Mouse (Mus musculus) embryonic facial prominence, embryonic 13.5 days (tissue): ENCODE measurements around the gene Klrb1b. TPM values are rescaled to one million over a fixed set of nuclear protein-coding genes. Genes with fewer than 3 reads are reported as not detected.
"Not testable (repeated sequence)": the region's sequence is repeated elsewhere in the genome, so short reads cannot be mapped to it uniquely, and the experiment has no call there.

Experiments
- ATAC-seq: fragments of 200-750 bp; cut with Nextera tagmentation; 2 replicates; pipeline ENCODE4 v1.8.0; 2017; ENCODE audit warnings: low read depth; ENCODE audit not compliant: insufficient number of reproducible peaks, insufficient read depth, low FRiP score, low TSS enrichment
- H3K27ac ChIP-seq: fragments of 300-500 bp; sonication (generic); 2 replicates; pipeline ENCODE4 v1.5.1; 2015; ENCODE audit warnings: moderate library complexity, mild to moderate bottlenecking, inconsistent platforms
- H3K27me3 ChIP-seq: fragments of 300-500 bp; sonication (generic); 2 replicates; pipeline ENCODE4 v1.6.1; 2015; ENCODE audit warnings: mild to moderate bottlenecking, inconsistent platforms
- H3K36me3 ChIP-seq: fragments of 300-500 bp; sonication (generic); 2 replicates; pipeline ENCODE4 v1.6.1; 2015; ENCODE audit warnings: mild to moderate bottlenecking, inconsistent platforms
- H3K4me1 ChIP-seq: fragments of 300-500 bp; sonication (generic); 2 replicates; pipeline ENCODE4 v1.6.1; 2015; ENCODE audit warnings: inconsistent platforms
- H3K4me2 ChIP-seq: fragments of 300-500 bp; sonication (generic); 2 replicates; pipeline ENCODE4 v1.6.1; 2015; ENCODE audit warnings: moderate library complexity, mild to moderate bottlenecking, inconsistent platforms
- H3K4me3 ChIP-seq: fragments of 300-500 bp; sonication (generic); 2 replicates; pipeline ENCODE4 v1.5.1; 2015; ENCODE audit warnings: mild to moderate bottlenecking, inconsistent platforms
- H3K9ac ChIP-seq: fragments of 300-500 bp; sonication (generic); 2 replicates; pipeline ENCODE4 v1.6.1; 2015; ENCODE audit warnings: mild to moderate bottlenecking, inconsistent platforms
- H3K9me3 ChIP-seq: fragments of 300-500 bp; sonication (generic); 2 replicates; pipeline ENCODE4 v1.6.1; 2016; ENCODE audit warnings: inconsistent platforms
- WGBS: fragments of 180-500 bp; shearing (Covaris S2); methylation state at CpG from one replicate; pipeline ENCODE4 v1.1.7; 2015; ENCODE audit warnings: mixed read lengths; 5-methylcytosine and 5-hydroxymethylcytosine counted together
- polyA plus RNA-seq: library from polyadenylated mRNA; unstranded; fragments of >200 nt; fragmentation: Nextera tagmentation; extraction: Ambion mirVana; gene quantifications from 2 replicates; pipeline ENCODE4 v1.2.1, GENCODE M21; 2015

Klrb1b gene
- polyA plus RNA-seq, 1 experiment from 2014 or later, result not detected

GRCm38 (mm10) chr6:128847401-128847800 lies 21.3 kb upstream of the Klrb1b start:
- ATAC-seq, result no peak
- Histone ChIP-seq H3K9me3 (no peaks in the 10 kb centered on the region), H3K4me1 (peaks cover 3% of the 10 kb centered on the region; the same call in 1 of the 2 replicates), H3K4me2 (no peak overlapping the region), H3K36me3 (no peaks in the 10 kb centered on the region), H3K4me3 (no peak overlapping the region), H3K27ac (no peak overlapping the region), H3K27me3 (no peaks in the 10 kb centered on the region), H3K9ac (no peak overlapping the region)
- 91% methylated on average over 4 of the region's 4 CpGs for WGBS

GRCm38 (mm10) chr6:128845998-128846542 lies 19.9 kb upstream of the Klrb1b start:
- no peak overlapping the region for H3K4me3 ChIP-seq
- 49% methylated on average over 9 of the region's 9 CpGs for WGBS
- H3K4me2 ChIP-seq, result no peak overlapping the region

GRCm38 (mm10) chr6:128845319-128845979 lies 19.3 kb upstream of the Klrb1b start:
- Histone ChIP-seq H3K4me1 (peaks cover 8% of the 10 kb centered on the region; the same call in 1 of the 2 replicates), H3K9ac (no peak overlapping the region), H3K4me2 (no peak overlapping the region), H3K4me3 (no peak overlapping the region), H3K9me3 (no peaks in the 10 kb centered on the region), H3K27me3 (no peaks in the 10 kb centered on the region), H3K27ac (no peak overlapping the region), H3K36me3 (no peaks in the 10 kb centered on the region)
- no peak for ATAC-seq
- 31% methylated on average over 7 of the region's 7 CpGs for WGBS

More at GRCm38 (mm10) chr6:128845998-128846542, 19.9 kb upstream of the Klrb1b start:
- Histone ChIP-seq H3K9ac (no peak overlapping the region), H3K27me3 (no peaks in the 10 kb centered on the region), H3K4me1 (peaks cover 8% of the 10 kb centered on the region; the same call in 1 of the 2 replicates), H3K9me3 (no peaks in the 10 kb centered on the region), H3K36me3 (no peaks in the 10 kb centered on the region), H3K27ac (no peak overlapping the region)
- ATAC-seq, result no peak

DNA sequence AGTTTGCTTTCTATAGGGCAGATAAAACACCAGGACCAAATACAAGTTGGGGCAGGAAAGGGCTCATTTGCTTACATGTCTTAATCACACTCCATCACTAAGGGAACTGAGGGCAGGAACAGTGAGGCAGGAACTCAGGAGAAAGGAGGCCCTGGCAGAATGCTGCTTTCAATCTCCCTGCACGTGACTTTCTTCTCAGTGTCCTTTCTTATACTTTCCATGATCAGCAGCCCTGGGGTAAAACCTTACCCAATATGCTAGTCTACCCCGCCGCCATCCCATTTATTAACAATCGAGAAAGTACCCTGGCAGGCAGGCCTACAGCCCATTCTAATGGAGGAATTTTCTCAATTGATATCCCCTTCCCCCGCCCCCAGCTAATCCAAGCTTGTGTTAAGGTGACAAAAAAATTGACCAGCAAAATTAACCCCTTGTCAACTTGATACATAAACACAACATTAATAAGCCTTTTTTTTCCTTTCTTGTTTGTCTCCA lies 18.5 kb upstream of the Klrb1b start:
- no peaks in the 10 kb centered on the region for H3K9me3 ChIP-seq
- 79% methylated on average over 5 of the region's 5 CpGs for WGBS
- no peak overlapping the region for H3K9ac ChIP-seq
- no peaks in the 10 kb centered on the region for H3K27me3 ChIP-seq
- H3K4me1 ChIP-seq, result peaks cover 10% of the 10 kb centered on the region; the same call in 1 of the 2 replicates
- no peak overlapping the region for H3K4me3 ChIP-seq
- no peak for ATAC-seq
- H3K27ac ChIP-seq, result no peak overlapping the region
- H3K4me2 ChIP-seq, result peak overlapping the region; percentile 69; the same call in 1 of the 2 replicates
- no peaks in the 10 kb centered on the region for H3K36me3 ChIP-seq

- Histone ChIP-seq H3K4me2 (peak overlapping the region; percentile 69), H3K9ac (peak overlapping the region; percentile 78), H3K4me1 (peaks cover 12% of the 10 kb centered on the region; the same call in 1 of the 2 replicates), H3K27ac (peak overlapping the region; percentile 96), H3K9me3 (no peaks in the 10 kb centered on the region), H3K36me3 (no peaks in the 10 kb centered on the region), H3K4me3 (peak overlapping the region; percentile 79), H3K27me3 (no peaks in the 10 kb centered on the region)
- 27% methylated on average over 8 of the region's 8 CpGs for WGBS
- ATAC-seq, result no peak
Measured at GRCm38 (mm10) chr6:128844131-128844530, 18.0 kb upstream of the Klrb1b start.

DNA sequence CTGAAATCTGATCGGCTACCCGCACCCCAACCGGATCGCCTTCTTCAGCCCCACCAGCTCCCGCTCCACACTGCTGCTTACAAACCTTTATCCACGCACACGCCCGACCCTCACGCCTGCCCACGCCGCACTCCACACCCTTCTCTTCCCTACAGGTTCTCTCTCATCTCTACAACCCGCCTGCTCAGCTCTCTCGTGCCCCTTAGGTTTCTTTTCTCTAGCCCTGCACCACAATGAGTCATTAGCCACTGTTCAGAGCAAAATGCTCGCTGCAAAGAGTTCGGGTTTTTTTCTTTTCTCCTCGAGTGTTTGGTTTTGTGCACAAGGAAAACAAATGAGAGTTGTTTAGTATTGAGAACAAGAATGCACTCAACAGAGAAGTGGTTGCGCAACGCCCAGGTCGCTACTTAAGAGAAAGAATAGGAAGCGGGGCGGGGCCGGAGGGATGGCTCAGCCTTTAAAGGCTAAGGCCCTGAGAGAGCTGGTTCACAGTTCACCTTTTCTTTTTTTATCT lies 17.4 kb upstream of the Klrb1b start:
- peak overlapping the region; percentile 96 for H3K27ac ChIP-seq
- peak; percentile 15 for ATAC-seq
- under 1% methylated on average over 22 of the region's 22 CpGs for WGBS
- H3K4me1 ChIP-seq, result peaks cover 12% of the 10 kb centered on the region; the same call in 1 of the 2 replicates
- no peaks in the 10 kb centered on the region for H3K27me3 ChIP-seq
- H3K9me3 ChIP-seq, result no peaks in the 10 kb centered on the region
- no peaks in the 10 kb centered on the region for H3K36me3 ChIP-seq
- H3K9ac ChIP-seq, result peak overlapping the region; percentile 78
- peak overlapping the region; percentile 79 for H3K4me3 ChIP-seq
- peak overlapping the region; percentile 69 for H3K4me2 ChIP-seq

DNA sequence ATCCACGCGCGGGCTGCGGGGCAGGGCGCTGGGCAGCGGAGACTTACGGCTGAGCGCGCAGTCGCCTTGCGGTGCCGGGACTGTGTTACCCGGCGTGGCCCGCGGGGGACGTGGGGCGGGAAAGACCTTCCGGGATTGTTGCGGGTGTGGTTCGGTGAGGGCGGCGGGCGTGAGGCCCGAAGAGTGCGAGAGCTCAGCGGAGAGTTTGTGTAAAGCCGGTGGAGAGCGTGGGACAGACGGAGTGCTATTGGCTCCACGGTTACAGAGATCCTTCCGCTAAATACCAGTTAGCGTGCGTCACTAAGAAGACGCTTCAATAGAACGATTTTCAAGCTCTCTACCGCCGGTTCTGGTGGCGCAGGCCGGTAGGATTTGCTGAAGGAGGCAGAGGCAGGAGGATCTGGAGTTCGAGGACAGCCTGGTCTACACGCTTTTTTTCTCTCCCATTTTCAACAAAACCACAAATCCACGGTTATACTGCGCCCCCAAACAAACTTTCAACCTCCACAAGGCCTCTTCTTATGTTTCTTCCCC lies 16.9 kb upstream of the Klrb1b start:
- H3K4me2 ChIP-seq, result peak overlapping the region; percentile 69
- no peaks in the 10 kb centered on the region for H3K9me3 ChIP-seq
- H3K27me3 ChIP-seq, result no peaks in the 10 kb centered on the region
- H3K4me3 ChIP-seq, result peak overlapping the region; percentile 79
- H3K36me3 ChIP-seq, result no peaks in the 10 kb centered on the region
- H3K9ac ChIP-seq, result peak overlapping the region; percentile 87
- peaks cover 12% of the 10 kb centered on the region; the same call in 1 of the 2 replicates for H3K4me1 ChIP-seq
- ATAC-seq, result peak; percentile 76
- WGBS, result under 1% methylated on average over 44 of the region's 44 CpGs
- H3K27ac ChIP-seq, result peak overlapping the region; percentile 96

DNA sequence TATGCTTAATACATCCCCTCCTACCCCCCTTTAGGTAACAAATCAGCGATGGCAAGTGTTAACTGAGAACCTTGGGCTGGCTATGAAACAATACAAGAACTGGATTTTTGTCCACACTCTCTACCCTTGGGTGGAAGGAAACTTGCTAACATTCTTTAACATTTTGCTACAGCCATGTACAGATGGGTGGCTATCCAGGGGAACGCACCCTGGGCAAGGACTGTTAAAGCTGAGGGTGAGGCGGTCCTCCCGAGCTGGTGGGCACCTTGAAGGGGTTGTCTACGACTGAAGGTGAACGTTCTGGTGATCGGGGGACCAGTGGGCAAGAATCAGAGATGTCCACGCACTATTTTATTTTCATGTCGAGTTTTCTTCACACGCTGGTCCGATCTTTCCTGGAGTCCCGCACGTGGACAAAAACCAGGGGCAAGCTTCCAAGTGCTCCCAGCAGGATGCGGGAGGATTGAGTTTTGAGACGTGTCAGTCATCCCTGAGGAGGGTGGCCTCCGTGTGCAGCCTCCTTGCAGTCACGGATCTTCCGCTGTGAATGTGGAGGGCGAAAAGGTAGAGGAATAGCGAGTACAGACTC lies 16.3 kb upstream of the Klrb1b start:
- ATAC-seq, result no peak
- Histone ChIP-seq H3K4me2 (peak overlapping the region; percentile 69), H3K4me1 (peaks cover 12% of the 10 kb centered on the region), H3K36me3 (no peaks in the 10 kb centered on the region), H3K27me3 (no peaks in the 10 kb centered on the region), H3K9me3 (no peaks in the 10 kb centered on the region), H3K9ac (peak overlapping the region; percentile 87), H3K27ac (peak overlapping the region; percentile 96), H3K4me3 (peak overlapping the region; percentile 79)
- WGBS, result under 1% methylated on average over 20 of the region's 20 CpGs

- Histone ChIP-seq H3K27me3 (no peaks in the 10 kb centered on the region), H3K4me2 (peak overlapping the region; percentile 69), H3K27ac (peak overlapping the region; percentile 96; the same call in 1 of the 2 replicates), H3K36me3 (no peaks in the 10 kb centered on the region), H3K4me3 (peak overlapping the region; percentile 79), H3K9me3 (no peaks in the 10 kb centered on the region), H3K9ac (peak overlapping the region; percentile 87), H3K4me1 (peaks cover 18% of the 10 kb centered on the region)
- ATAC-seq, result no peak
- WGBS, result 40% methylated on average over 4 of the region's 4 CpGs
Measured at GRCm38 (mm10) chr6:128841327-128842089, 15.4 kb upstream of the Klrb1b start.

DNA sequence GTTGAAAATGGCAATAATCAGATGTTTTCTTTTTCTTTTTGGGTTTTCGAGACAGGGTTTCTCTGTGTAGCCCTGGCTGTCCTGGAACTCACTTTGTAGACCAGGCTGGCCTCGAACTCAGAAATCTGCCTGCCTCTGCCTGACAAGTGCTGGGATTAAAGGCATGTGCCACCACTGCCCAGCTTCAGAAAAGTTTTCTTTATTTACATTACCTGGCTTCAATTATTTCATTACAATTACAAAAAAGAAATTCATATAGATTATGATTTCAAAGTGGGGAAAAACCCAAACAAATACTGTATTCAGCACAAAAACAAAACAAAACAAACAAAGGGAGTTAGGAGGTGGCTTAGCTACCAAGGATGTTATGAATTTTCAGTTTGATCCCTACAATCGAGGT lies 14.5 kb upstream of the Klrb1b start:
- WGBS, result 81% methylated on average over 3 of the region's 3 CpGs
- not testable (repeated sequence) for H3K4me2 ChIP-seq, H3K36me3 ChIP-seq, ATAC-seq, H3K27ac ChIP-seq, H3K4me3 ChIP-seq, H3K27me3 ChIP-seq, H3K9ac ChIP-seq, H3K9me3 ChIP-seq
- peaks cover 18% of the 10 kb centered on the region for H3K4me1 ChIP-seq

GRCm38 (mm10) chr6:128839921-128840320 lies 13.8 kb upstream of the Klrb1b start:
- Histone ChIP-seq H3K4me1 (peaks cover 18% of the 10 kb centered on the region), H3K27me3 (no peaks in the 10 kb centered on the region), H3K4me2 (peak overlapping the region; percentile 66), H3K9me3 (no peaks in the 10 kb centered on the region), H3K9ac (no peak overlapping the region), H3K36me3 (no peaks in the 10 kb centered on the region), H3K27ac (no peak overlapping the region), H3K4me3 (peak overlapping the region; percentile 62)
- ATAC-seq, result no peak
- 69% methylated on average over 7 of the region's 7 CpGs for WGBS
